Mouse (Mus musculus) midbrain, postnatal 0 days (tissue): ENCODE results near the gene Cygb. TPM values are rescaled to one million over a fixed set of nuclear protein-coding genes. Genes with fewer than 3 reads are reported as not detected.
A peak's percentile ranks its signal among the peaks of the same experiment; 100 is the strongest.

Source experiments
- ATAC-seq: fragments of 200-750 bp; cut with Nextera tagmentation; 2 replicates; pipeline ENCODE4 v1.8.0; 2017; ENCODE audit warnings: moderate number of reproducible peaks, mild to moderate bottlenecking, moderate TSS enrichment, moderate library complexity; ENCODE audit not compliant: low FRiP score
- DNase-seq: peaks from one replicate; pipeline ENCODE4 v3.0.0-alpha.2; 2015; ENCODE audit warnings: low spot score
- H3K27ac ChIP-seq: fragments of 300-500 bp; sonication (generic); 2 replicates; pipeline ENCODE4 v1.5.1; 2014; ENCODE audit warnings: low read depth, mild to moderate bottlenecking, low read length, mixed read lengths
- H3K27me3 ChIP-seq: fragments of 300-500 bp; sonication (generic); 2 replicates; pipeline ENCODE4 v1.6.1; 2014; ENCODE audit warnings: low read length, control low read depth, mixed read lengths; ENCODE audit not compliant: insufficient read depth
- H3K36me3 ChIP-seq: fragments of 300-500 bp; sonication (generic); 2 replicates; pipeline ENCODE4 v1.6.1; 2014; ENCODE audit warnings: low read length, control low read depth, mixed read lengths; ENCODE audit not compliant: insufficient read depth
- H3K4me1 ChIP-seq: fragments of 300-500 bp; sonication (generic); 2 replicates; pipeline ENCODE4 v1.6.1; 2014; ENCODE audit warnings: mild to moderate bottlenecking, control low read depth, antibody characterized with exemption, low read length, mixed read lengths; ENCODE audit not compliant: insufficient read depth
- H3K4me2 ChIP-seq: fragments of 300-500 bp; sonication (generic); 2 replicates; pipeline ENCODE4 v1.6.1; 2014; ENCODE audit warnings: low read depth, mild to moderate bottlenecking, low read length, mixed read lengths; ENCODE audit not compliant: poor library complexity, severe bottlenecking
- H3K4me3 ChIP-seq: fragments of 300-500 bp; sonication (generic); 2 replicates; pipeline ENCODE4 v1.5.1; 2014; ENCODE audit warnings: low read depth, mild to moderate bottlenecking, low read length, moderate library complexity
- H3K9ac ChIP-seq: fragments of 300-500 bp; sonication (generic); replicated peaks from 2 replicates; pipeline ENCODE4 v1.6.1; 2014; ENCODE audit warnings: mild to moderate bottlenecking, low read length, moderate library complexity, mixed read lengths; ENCODE audit not compliant: poor library complexity, severe bottlenecking
- H3K9me3 ChIP-seq: fragments of 300-500 bp; sonication (generic); 2 replicates; pipeline ENCODE4 v1.6.1; 2016; ENCODE audit warnings: low read length, control low read depth
- CTCF ChIP-seq: IDR thresholded peaks from 2 replicates; pipeline ENCODE4 v1.5.1; 2016; ENCODE audit warnings: antibody characterized with exemption, mild to moderate bottlenecking
- whole genome bisulfite sequencing: fragments of 180-500 bp; shearing (Covaris S2); extraction: QIAGEN DNeasy Blood & Tissue Kit; methylation state at CpG from one replicate; pipeline ENCODE4 v1.1.7; 2014; 5-methylcytosine and 5-hydroxymethylcytosine counted together
- polyA plus RNA-seq: library from polyadenylated mRNA; unstranded; fragments of >200 nt; fragmentation: Nextera tagmentation; extraction: Ambion mirVana; gene quantifications from 2 replicates; pipeline ENCODE4 v1.2.1, GENCODE M21; 2015
- total RNA-seq: library from RNA; depleted of rRNA; stranded (reverse); fragments of >200 nt; gene quantifications from 2 replicates; pipeline ENCODE4 v1.2.3, GENCODE M21; 2014

Cygb gene
- total and polyA plus RNA-seq, 2 experiments from 2014 or later = 40.5 to 44.2 TPM

DNA sequence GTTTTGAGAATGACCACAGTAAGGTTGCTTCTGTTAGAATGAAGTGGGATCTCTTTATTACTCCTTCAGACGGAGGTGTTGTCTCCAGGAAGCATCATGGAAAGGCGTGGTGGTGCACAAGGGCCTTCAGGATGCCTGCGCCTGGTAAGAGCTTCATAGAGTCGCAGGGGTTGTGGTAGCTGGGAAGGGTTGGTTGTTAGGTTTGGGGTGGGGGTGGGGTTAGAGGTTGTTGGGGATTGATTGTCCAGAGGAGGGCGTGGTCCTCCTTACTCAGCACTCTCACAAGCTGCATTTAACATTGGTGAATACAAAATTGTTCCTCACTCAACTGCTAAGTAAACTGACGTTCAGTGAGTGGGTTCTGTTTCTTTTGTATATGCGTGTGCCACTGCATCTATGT is 18.5 kb upstream of the Cygb start:
- H3K27ac ChIP-seq = no peak overlapping the region
- H3K4me3 ChIP-seq = peak overlapping the region; percentile 73
- H3K9me3 ChIP-seq = no peaks in the 10 kb centered on the region
- WGBS = 19% methylated on average over 7 of the region's 7 CpGs
- H3K4me2 ChIP-seq = peak overlapping the region; percentile 87
- peaks cover 31% of the 10 kb centered on the region for H3K36me3 ChIP-seq
- H3K4me1 ChIP-seq = peaks cover 5% of the 10 kb centered on the region; the same call in 1 of the 2 replicates
- DNase-seq = no peak
- no peak for ATAC-seq
- H3K27me3 ChIP-seq = no peaks in the 10 kb centered on the region
- H3K9ac ChIP-seq = peak overlapping the region; percentile 79
- TF ChIP-seq CTCF = no peak

DNA sequence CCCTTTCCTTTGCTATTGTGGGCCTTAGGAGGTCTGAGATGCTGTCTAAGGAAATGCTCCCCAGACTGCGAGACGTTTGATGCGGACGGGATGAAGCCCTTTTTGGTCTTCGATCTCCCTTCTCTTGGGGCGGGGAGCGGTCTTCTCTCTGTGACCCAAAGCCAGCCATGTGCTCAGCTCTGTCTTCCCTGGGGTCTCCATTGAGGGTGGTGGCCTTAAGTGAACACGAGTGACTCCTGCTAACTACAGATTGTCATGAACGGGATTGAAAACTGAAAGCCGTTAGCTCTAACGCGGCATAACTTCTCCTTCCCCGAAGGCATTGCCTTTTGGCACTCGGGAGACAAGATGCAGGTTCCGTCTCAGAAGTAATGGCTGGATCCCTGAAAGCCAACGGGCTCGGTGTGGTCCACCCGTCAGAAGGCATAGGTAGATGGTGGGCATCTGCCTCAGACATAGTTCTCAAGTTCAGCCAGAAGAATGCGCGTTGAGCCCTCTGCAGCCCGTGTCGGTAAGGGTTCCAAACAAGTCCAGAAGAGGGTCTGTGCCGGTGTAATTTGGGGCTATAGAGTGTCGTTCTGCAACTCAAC is 17.8 kb upstream of the Cygb start:
- no peak for DNase-seq
- 1% methylated on average over 24 of the region's 24 CpGs for whole genome bisulfite sequencing
- TF ChIP-seq CTCF = no peak
- H3K27me3 ChIP-seq = no peaks in the 10 kb centered on the region
- H3K9me3 ChIP-seq = no peaks in the 10 kb centered on the region
- peak overlapping the region; percentile 73 for H3K4me3 ChIP-seq
- H3K9ac ChIP-seq = peak overlapping the region; percentile 79
- H3K27ac ChIP-seq = peak overlapping the region; percentile 77
- peaks cover 25% of the 10 kb centered on the region for H3K36me3 ChIP-seq
- H3K4me1 ChIP-seq = peaks cover 5% of the 10 kb centered on the region; the same call in 1 of the 2 replicates
- H3K4me2 ChIP-seq = peak overlapping the region; percentile 87
- ATAC-seq = no peak

DNA sequence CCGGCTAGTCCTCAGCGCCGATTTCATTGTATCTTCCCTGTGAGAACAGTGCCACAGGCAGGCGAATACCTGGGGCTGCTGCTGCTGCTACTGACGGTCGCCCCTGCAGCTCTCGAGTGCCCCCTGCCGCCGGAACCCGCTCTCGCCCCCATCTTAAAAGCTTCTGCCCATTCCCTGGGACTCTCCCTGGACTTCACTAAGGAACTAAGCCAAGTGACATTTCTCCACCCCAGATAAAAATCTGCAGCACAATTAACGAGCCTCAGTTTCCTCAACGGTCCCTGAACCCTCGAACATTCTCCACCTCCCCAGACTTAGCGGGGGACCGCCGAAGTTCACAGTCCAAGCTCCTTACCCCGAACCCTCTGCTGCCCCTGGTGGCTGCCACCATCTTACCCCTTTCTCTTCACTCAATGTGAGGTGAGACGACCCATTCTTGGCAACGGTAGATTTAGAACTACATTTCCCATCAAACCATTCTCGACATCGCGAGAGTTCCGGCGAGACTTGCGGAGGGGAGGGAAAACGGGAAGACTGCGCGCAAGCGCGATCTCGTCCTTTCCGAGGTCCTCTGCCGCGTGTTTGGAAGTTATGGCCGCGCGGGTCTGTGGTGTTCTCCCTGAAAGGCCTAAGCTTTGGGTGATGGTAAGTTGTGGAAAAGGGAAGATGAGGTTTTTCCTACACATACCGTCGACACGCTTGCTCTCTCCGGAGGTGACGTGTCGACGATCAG is 17.2 kb upstream of the Cygb start:
- WGBS = under 1% methylated on average over 45 of the region's 45 CpGs
- peak; percentile 80 for TF ChIP-seq CTCF
- peaks cover 19% of the 10 kb centered on the region for H3K36me3 ChIP-seq
- H3K4me3 ChIP-seq = peak overlapping the region; percentile 73
- H3K27me3 ChIP-seq = no peaks in the 10 kb centered on the region
- H3K4me1 ChIP-seq = peaks cover 5% of the 10 kb centered on the region; the same call in 1 of the 2 replicates
- peak; percentile 90 for ATAC-seq
- peak overlapping the region; percentile 87 for H3K4me2 ChIP-seq
- H3K27ac ChIP-seq = peak overlapping the region; percentile 77
- H3K9ac ChIP-seq = peak overlapping the region; percentile 79
- no peaks in the 10 kb centered on the region for H3K9me3 ChIP-seq
- DNase-seq = peak; percentile 96

DNA sequence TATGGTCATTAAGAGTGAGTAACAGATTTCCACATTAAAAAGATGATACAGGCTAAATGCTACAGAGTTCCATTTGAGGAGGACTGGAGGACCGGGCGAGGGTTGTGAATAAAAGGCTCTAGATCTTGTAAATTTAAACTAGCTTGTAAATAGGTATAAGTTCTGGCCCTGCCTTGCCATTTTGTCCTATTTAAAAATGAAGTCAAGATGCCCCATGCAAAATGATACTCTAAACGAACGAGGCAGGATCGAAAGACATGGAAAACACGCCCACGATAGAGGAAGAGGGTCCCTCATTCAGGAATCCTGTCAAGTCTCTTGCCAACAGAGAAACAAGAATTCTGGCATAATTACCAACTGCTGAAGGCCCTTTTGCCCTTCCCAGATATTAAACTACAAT is 16.3 kb upstream of the Cygb start:
- ATAC-seq = no peak
- Histone ChIP-seq H3K36me3 (peaks cover 10% of the 10 kb centered on the region; the same call in 1 of the 2 replicates), H3K9me3 (no peaks in the 10 kb centered on the region), H3K27ac (peak overlapping the region; percentile 51; the same call in 1 of the 2 replicates), H3K4me3 (peak overlapping the region; percentile 73), H3K4me2 (peak overlapping the region; percentile 87), H3K27me3 (no peaks in the 10 kb centered on the region), H3K4me1 (peaks cover 5% of the 10 kb centered on the region; the same call in 1 of the 2 replicates), H3K9ac (peak overlapping the region; percentile 42; the same call in 1 of the 2 replicates)
- WGBS = 85% methylated on average over 7 of the region's 7 CpGs
- TF ChIP-seq CTCF = no peak
- DNase-seq = no peak

DNA sequence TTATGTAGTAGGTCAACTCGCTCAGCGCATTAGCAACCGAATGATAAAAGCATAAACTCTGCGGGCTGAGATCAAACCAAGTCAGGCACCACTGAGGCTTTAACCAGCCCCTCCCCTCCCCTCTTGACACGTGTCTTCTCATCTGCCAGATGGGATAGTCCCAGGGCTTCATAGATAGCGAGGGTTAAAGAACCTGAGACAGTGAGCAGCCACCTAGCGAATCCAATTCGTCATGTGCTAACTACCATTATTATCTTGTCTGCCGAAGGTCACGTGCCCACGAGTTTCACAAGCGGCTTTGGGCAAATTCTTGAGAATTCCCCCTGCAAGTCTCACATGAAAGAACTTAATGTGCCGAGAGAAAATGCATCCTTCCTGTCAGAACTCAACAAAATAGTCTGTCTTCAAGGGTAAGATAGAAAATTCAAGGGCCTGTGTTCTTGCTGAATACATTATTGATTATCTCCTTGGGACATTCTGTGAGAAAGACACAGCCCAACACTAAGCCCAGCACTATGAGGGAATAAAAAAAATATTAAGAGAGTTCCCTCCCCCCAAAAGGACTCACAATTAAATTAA is 15.8 kb upstream of the Cygb start:
- Histone ChIP-seq H3K4me1 (peaks cover 5% of the 10 kb centered on the region; the same call in 1 of the 2 replicates), H3K9me3 (no peaks in the 10 kb centered on the region), H3K9ac (no peak overlapping the region), H3K27ac (no peak overlapping the region), H3K4me2 (no peak overlapping the region; the same call in 1 of the 2 replicates), H3K4me3 (no peak overlapping the region), H3K27me3 (no peaks in the 10 kb centered on the region), H3K36me3 (peaks cover 5% of the 10 kb centered on the region; the same call in 1 of the 2 replicates)
- 50% methylated on average over 13 of the region's 13 CpGs for WGBS
- no peak for ATAC-seq
- 0 out of 2 replicates have a peak, but pooled peaks have one; percentile 2 for TF ChIP-seq CTCF
- DNase-seq = no peak

DNA sequence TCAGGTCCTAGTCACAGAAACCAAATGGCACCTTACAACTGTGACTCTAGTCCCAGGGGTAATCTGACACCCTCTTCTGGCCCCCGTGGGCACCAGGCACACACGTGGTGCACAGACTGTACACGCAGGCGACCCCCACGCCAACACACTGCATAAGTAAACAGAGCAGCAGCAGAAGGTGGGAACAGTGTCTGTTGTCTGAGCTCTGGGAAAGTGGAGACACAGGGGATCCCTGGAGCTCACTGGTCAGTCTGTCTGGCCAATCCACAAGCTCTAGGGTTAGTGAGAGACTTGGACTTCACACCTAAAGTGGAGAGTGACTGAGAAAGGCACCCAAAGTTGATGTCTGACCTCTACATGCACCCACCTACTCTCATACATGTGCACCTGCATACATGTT is 15.2 kb upstream of the Cygb start:
- Histone ChIP-seq H3K4me2 (no peak overlapping the region; the same call in 1 of the 2 replicates), H3K4me1 (peaks cover 5% of the 10 kb centered on the region; the same call in 1 of the 2 replicates), H3K27me3 (no peaks in the 10 kb centered on the region), H3K27ac (no peak overlapping the region), H3K9me3 (no peaks in the 10 kb centered on the region), H3K9ac (no peak overlapping the region), H3K36me3 (no peaks in the 10 kb centered on the region), H3K4me3 (no peak overlapping the region)
- DNase-seq (no peak), ATAC-seq (no peak)
- WGBS = 63% methylated on average over 5 of the region's 5 CpGs
- no peak for TF ChIP-seq CTCF
